Mouse (Mus musculus) limb, embryonic 13.5 days (tissue): ENCODE results near the gene Fcgrt. TPM values are rescaled to one million over a fixed set of nuclear protein-coding genes. Genes with fewer than 3 reads are reported as not detected.
"Not testable (repeated sequence)": the region's sequence is repeated elsewhere in the genome, so short reads cannot be mapped to it uniquely, and the experiment has no call there.

ENCODE experiments used
- ATAC-seq: fragments of 200-750 bp; cut with Nextera tagmentation; 2 replicates; pipeline ENCODE4 v1.8.0; 2017; ENCODE audit warnings: low read depth, moderate number of reproducible peaks, moderate TSS enrichment; ENCODE audit not compliant: low FRiP score
- H3K27ac ChIP-seq: fragments of 300-500 bp; sonication (generic); 2 replicates; pipeline ENCODE4 v1.5.1; 2015; ENCODE audit warnings: inconsistent platforms, mild to moderate bottlenecking, moderate library complexity
- H3K27me3 ChIP-seq: fragments of 300-500 bp; sonication (generic); 2 replicates; pipeline ENCODE4 v1.6.1; 2015; ENCODE audit warnings: mild to moderate bottlenecking, inconsistent platforms
- H3K36me3 ChIP-seq: fragments of 300-500 bp; sonication (generic); 2 replicates; pipeline ENCODE4 v1.6.1; 2015; ENCODE audit warnings: inconsistent platforms, mild to moderate bottlenecking, moderate library complexity
- H3K4me1 ChIP-seq: fragments of 300-500 bp; sonication (generic); 2 replicates; pipeline ENCODE4 v1.6.1; 2015; ENCODE audit warnings: inconsistent platforms
- H3K4me2 ChIP-seq: fragments of 300-500 bp; sonication (generic); replicated peaks from 2 replicates; pipeline ENCODE4 v1.6.1; 2015; ENCODE audit warnings: inconsistent platforms, mild to moderate bottlenecking, moderate library complexity
- H3K4me3 ChIP-seq: fragments of 300-500 bp; sonication (generic); 2 replicates; pipeline ENCODE4 v1.5.1; 2015; ENCODE audit warnings: moderate library complexity, mild to moderate bottlenecking, inconsistent platforms
- H3K9ac ChIP-seq: fragments of 300-500 bp; sonication (generic); 2 replicates; pipeline ENCODE4 v1.6.1; 2015; ENCODE audit warnings: mild to moderate bottlenecking, inconsistent platforms
- H3K9me3 ChIP-seq: fragments of 300-500 bp; sonication (generic); 2 replicates; pipeline ENCODE4 v1.6.1; 2016; ENCODE audit warnings: inconsistent platforms
- WGBS: fragments of 180-500 bp; shearing (Covaris S2); methylation state at CpG from one replicate; pipeline ENCODE4 v1.1.7; 2015; 5-methylcytosine and 5-hydroxymethylcytosine counted together
- polyA plus RNA-seq: library from polyadenylated mRNA; unstranded; fragments of >200 nt; fragmentation: Nextera tagmentation; extraction: Ambion mirVana; gene quantifications from 2 replicates; pipeline ENCODE4 v1.2.1, GENCODE M21; 2015

The Fcgrt gene
- polyA plus RNA-seq, 1 experiment from 2014 or later, result 44.0 TPM

GRCm38 (mm10) chr7:45121404-45121803 is 17.8 kb upstream of the Fcgrt start:
- H3K36me3 ChIP-seq, result peaks cover 75% of the 10 kb centered on the region
- no peaks in the 10 kb centered on the region for H3K27me3 ChIP-seq
- no peaks in the 10 kb centered on the region for H3K9me3 ChIP-seq
- WGBS, result 61% methylated on average over 8 of the region's 8 CpGs
- no peak for ATAC-seq
- peak overlapping the region; percentile 94; the same call in 1 of the 2 replicates for H3K4me2 ChIP-seq
- H3K4me1 ChIP-seq, result peaks cover 40% of the 10 kb centered on the region
- peak overlapping the region; percentile 7; the same call in 1 of the 2 replicates for H3K4me3 ChIP-seq
- no peak overlapping the region for H3K27ac ChIP-seq
- H3K9ac ChIP-seq, result peak overlapping the region; percentile 31; the same call in 1 of the 2 replicates

GRCm38 (mm10) chr7:45119780-45120709 is 16.4 kb upstream of the Fcgrt start:
- H3K36me3 ChIP-seq, result peaks cover 61% of the 10 kb centered on the region
- ATAC-seq, result no peak

GRCm38 (mm10) chr7:45118336-45118735 is 14.7 kb upstream of the Fcgrt start:
- Histone ChIP-seq H3K4me3 (no peak overlapping the region), H3K4me1 (peaks cover 21% of the 10 kb centered on the region), H3K4me2 (no peak overlapping the region), H3K36me3 (peaks cover 57% of the 10 kb centered on the region), H3K27ac (no peak overlapping the region), H3K27me3 (no peaks in the 10 kb centered on the region), H3K9me3 (no peaks in the 10 kb centered on the region), H3K9ac (no peak overlapping the region)
- no peak for ATAC-seq
- 91% methylated on average over 6 of the region's 6 CpGs for WGBS

More at GRCm38 (mm10) chr7:45119780-45120709, 16.4 kb upstream of the Fcgrt start:
- H3K9me3 ChIP-seq, result no peaks in the 10 kb centered on the region
- 79% methylated on average over 5 of the region's 5 CpGs for WGBS
- H3K9ac ChIP-seq, result no peak overlapping the region
- H3K27me3 ChIP-seq, result no peaks in the 10 kb centered on the region
- no peak overlapping the region for H3K4me2 ChIP-seq
- H3K4me1 ChIP-seq, result peaks cover 27% of the 10 kb centered on the region
- H3K4me3 ChIP-seq, result no peak overlapping the region
- no peak overlapping the region for H3K27ac ChIP-seq

GRCm38 (mm10) chr7:45117566-45117965 is 13.9 kb upstream of the Fcgrt start:
- WGBS, result 85% methylated on average over 8 of the region's 8 CpGs
- H3K4me2 ChIP-seq, result no peak overlapping the region
- H3K27me3 ChIP-seq, result no peaks in the 10 kb centered on the region
- H3K36me3 ChIP-seq, result peaks cover 50% of the 10 kb centered on the region
- H3K4me3 ChIP-seq, result no peak overlapping the region
- peaks cover 14% of the 10 kb centered on the region for H3K4me1 ChIP-seq
- no peaks in the 10 kb centered on the region for H3K9me3 ChIP-seq
- no peak for ATAC-seq
- H3K9ac ChIP-seq, result no peak overlapping the region
- H3K27ac ChIP-seq, result no peak overlapping the region

- Histone ChIP-seq H3K4me3 (no peak overlapping the region), H3K36me3 (peaks cover 11% of the 10 kb centered on the region; the same call in 1 of the 2 replicates), H3K9me3 (no peaks in the 10 kb centered on the region), H3K27ac (no peak overlapping the region), H3K4me1 (no peaks in the 10 kb centered on the region), H3K4me2 (no peak overlapping the region), H3K27me3 (no peaks in the 10 kb centered on the region), H3K9ac (no peak overlapping the region)
- WGBS, result 69% methylated on average over 2 of the region's 2 CpGs
- no peak for ATAC-seq
Observed at GRCm38 (mm10) chr7:45113476-45113875, 9.8 kb upstream of the Fcgrt start.

GRCm38 (mm10) chr7:45112529-45112928 is 8.9 kb upstream of the Fcgrt start:
- no peak overlapping the region for H3K4me2 ChIP-seq
- 65% methylated on average over 3 of the region's 3 CpGs for WGBS
- no peak overlapping the region for H3K27ac ChIP-seq
- ATAC-seq, result no peak
- no peaks in the 10 kb centered on the region for H3K4me1 ChIP-seq
- H3K4me3 ChIP-seq, result no peak overlapping the region
- no peaks in the 10 kb centered on the region for H3K27me3 ChIP-seq
- peaks cover 1% of the 10 kb centered on the region; the same call in 1 of the 2 replicates for H3K36me3 ChIP-seq
- no peaks in the 10 kb centered on the region for H3K9me3 ChIP-seq
- no peak overlapping the region for H3K9ac ChIP-seq

- H3K4me2 ChIP-seq, result no peak overlapping the region
- no peaks in the 10 kb centered on the region for H3K4me1 ChIP-seq
- WGBS, result 61% methylated on average over 2 of the region's 2 CpGs
- H3K4me3 ChIP-seq, result no peak overlapping the region
- ATAC-seq, result no peak
- H3K36me3 ChIP-seq, result no peaks in the 10 kb centered on the region
- H3K9ac ChIP-seq, result no peak overlapping the region
- no peaks in the 10 kb centered on the region for H3K27me3 ChIP-seq
- no peak overlapping the region for H3K27ac ChIP-seq
- no peaks in the 10 kb centered on the region for H3K9me3 ChIP-seq
Observed at GRCm38 (mm10) chr7:45111940-45112339, 8.3 kb upstream of the Fcgrt start.

GRCm38 (mm10) chr7:45110089-45110488 is 6.4 kb upstream of the Fcgrt start:
- not testable (repeated sequence) for H3K4me2 ChIP-seq, H3K9me3 ChIP-seq, H3K9ac ChIP-seq, H3K36me3 ChIP-seq, ATAC-seq, H3K27ac ChIP-seq, H3K4me1 ChIP-seq, H3K4me3 ChIP-seq, H3K27me3 ChIP-seq
- WGBS, result 91% methylated on average over 4 of the region's 4 CpGs

GRCm38 (mm10) chr7:45107052-45107645 is 3.5 kb upstream of the Fcgrt start:
- H3K4me2 ChIP-seq, result no peak overlapping the region
- 68% methylated on average over 5 of the region's 5 CpGs for WGBS
- H3K27ac ChIP-seq, result no peak overlapping the region
- no peak for ATAC-seq
- no peak overlapping the region for H3K4me3 ChIP-seq
- no peaks in the 10 kb centered on the region for H3K9me3 ChIP-seq
- H3K9ac ChIP-seq, result no peak overlapping the region
- no peaks in the 10 kb centered on the region for H3K27me3 ChIP-seq
- no peaks in the 10 kb centered on the region for H3K36me3 ChIP-seq
- peaks cover 21% of the 10 kb centered on the region for H3K4me1 ChIP-seq

GRCm38 (mm10) chr7:45106441-45106840 is 2.8 kb upstream of the Fcgrt start:
- Histone ChIP-seq H3K36me3 (no peaks in the 10 kb centered on the region), H3K9me3 (no peaks in the 10 kb centered on the region), H3K4me3 (no peak overlapping the region), H3K27me3 (no peaks in the 10 kb centered on the region), H3K4me2 (no peak overlapping the region), H3K4me1 (peaks cover 24% of the 10 kb centered on the region), H3K9ac (no peak overlapping the region), H3K27ac (no peak overlapping the region)
- WGBS, result 44% methylated on average over 6 of the region's 6 CpGs
- ATAC-seq, result no peak

GRCm38 (mm10) chr7:45105491-45105890 is 1.8 kb upstream of the Fcgrt start:
- H3K9me3 ChIP-seq, result no peaks in the 10 kb centered on the region
- no peak overlapping the region for H3K27ac ChIP-seq
- no peak overlapping the region for H3K4me2 ChIP-seq
- ATAC-seq, result no peak
- H3K36me3 ChIP-seq, result no peaks in the 10 kb centered on the region
- no peak overlapping the region for H3K4me3 ChIP-seq
- 69% methylated on average over 8 of the region's 8 CpGs for WGBS
- H3K9ac ChIP-seq, result no peak overlapping the region
- peaks cover 24% of the 10 kb centered on the region for H3K4me1 ChIP-seq
- H3K27me3 ChIP-seq, result no peaks in the 10 kb centered on the region

- Histone ChIP-seq H3K27ac (no peak overlapping the region), H3K9me3 (no peaks in the 10 kb centered on the region), H3K4me1 (peaks cover 24% of the 10 kb centered on the region), H3K27me3 (no peaks in the 10 kb centered on the region), H3K4me3 (no peak overlapping the region), H3K9ac (no peak overlapping the region), H3K36me3 (no peaks in the 10 kb centered on the region), H3K4me2 (no peak overlapping the region)
- ATAC-seq, result no peak
- WGBS, result 71% methylated on average over 5 of the region's 5 CpGs
Observed at GRCm38 (mm10) chr7:45104941-45105340, 1.3 kb upstream of the Fcgrt start.
